Mouse (Mus musculus): ENCODE measurements at regions not wholly inside any gene's neighbourhood (a gene's known extent, or its start where the extent isn't known, plus 50 kb on each side); places are given as distances from the start of the nearest gene placed in this dataset.

DNA sequence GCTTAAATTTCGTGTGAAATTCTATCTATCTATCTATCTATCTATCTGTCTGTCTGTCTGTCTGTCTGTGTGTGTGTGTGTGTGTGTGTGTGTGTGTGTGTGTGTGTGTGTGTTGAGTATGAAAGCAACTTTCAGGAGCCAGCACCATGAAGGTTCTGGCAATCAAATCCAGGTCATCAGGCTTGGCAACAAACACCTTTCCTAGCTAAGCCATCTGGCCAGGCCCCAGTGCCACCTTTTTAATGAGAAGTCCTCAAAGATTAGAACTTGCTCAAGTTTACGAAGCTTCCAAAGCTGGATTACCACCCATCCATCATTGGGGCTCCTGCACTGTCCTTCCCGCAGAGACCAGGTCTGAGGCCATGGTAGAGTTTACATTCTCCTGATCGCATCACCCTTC, 325.0 kb downstream of the Gm49356 start:
- WGBS = 90% methylated on average over 4 of the region's 4 CpGs
- ATAC-seq (ENCODE audit: insufficient read depth, low FRiP score, low TSS enrichment) = no peak
- H3K9me3 ChIP-seq (ENCODE audit: control insufficient read depth, low read length) = no peaks in the 10 kb centered on the region

DNA sequence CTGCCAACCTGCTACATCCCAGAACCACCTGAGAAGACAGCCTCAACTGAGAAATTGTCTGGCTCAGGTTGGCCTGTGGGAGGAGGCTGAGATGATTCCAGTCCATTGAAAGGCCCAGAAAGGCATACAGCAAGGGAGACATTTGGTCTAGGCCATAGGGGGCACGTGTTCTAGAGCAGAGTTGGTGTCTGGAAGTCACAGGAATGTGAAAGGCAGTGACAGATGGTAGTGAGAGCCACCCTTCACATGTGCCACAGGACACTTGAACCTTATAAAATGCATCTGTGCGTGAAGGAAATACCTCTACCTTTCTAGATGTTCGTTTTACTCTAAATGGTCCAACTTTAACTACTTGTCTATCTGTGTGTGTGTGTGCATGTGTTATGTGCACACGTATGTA, 326.1 kb downstream of the Gm49356 start:
- H3K27me3 ChIP-seq (ENCODE audit: control insufficient read depth, insufficient read depth, low read length) = no peaks in the 10 kb centered on the region
- H3K9me3 ChIP-seq (ENCODE audit: control insufficient read depth, low read length) = no peaks in the 10 kb centered on the region
- H3K4me1 ChIP-seq (ENCODE audit: control insufficient read depth, insufficient read depth, low read length) = no peaks in the 10 kb centered on the region
- no peak overlapping the region for H3K4me2 ChIP-seq (ENCODE audit: low read depth)
- WGBS = 84% methylated on average over 4 of the region's 4 CpGs
- no peak overlapping the region for H3K9ac ChIP-seq (ENCODE audit: low read length)
- no peaks in the 10 kb centered on the region for H3K36me3 ChIP-seq (ENCODE audit: control insufficient read depth, insufficient read depth, low read length)
- no peak for ATAC-seq (ENCODE audit: insufficient read depth, low FRiP score, low TSS enrichment)
- H3K27ac ChIP-seq (ENCODE audit: low read depth, low read length) = no peak overlapping the region
- H3K4me3 ChIP-seq (ENCODE audit: low read depth, low read length) = no peak overlapping the region
- no peak for DNase-seq (ENCODE audit: low spot score)

More for the DNA sequence above, 325.0 kb downstream of the Gm49356 start:
- Histone ChIP-seq H3K4me2 (ENCODE audit: low read depth) (no peak overlapping the region), H3K9ac (ENCODE audit: low read length) (no peak overlapping the region), H3K36me3 (ENCODE audit: control insufficient read depth, insufficient read depth, low read length) (no peaks in the 10 kb centered on the region), H3K27me3 (ENCODE audit: control insufficient read depth, insufficient read depth, low read length) (no peaks in the 10 kb centered on the region), H3K4me3 (ENCODE audit: low read depth, low read length) (no peak overlapping the region), H3K27ac (ENCODE audit: low read depth, low read length) (no peak overlapping the region), H3K4me1 (ENCODE audit: control insufficient read depth, insufficient read depth, low read length) (no peaks in the 10 kb centered on the region)
- DNase-seq (ENCODE audit: low spot score) = no peak

GRCm38 (mm10) chr15:59217481-59217880, 328.4 kb downstream of the Gm49356 start:
- no peak overlapping the region for H3K4me3 ChIP-seq (ENCODE audit: low read depth, low read length)
- no peak for ATAC-seq (ENCODE audit: insufficient read depth, low FRiP score, low TSS enrichment)
- no peaks in the 10 kb centered on the region for H3K36me3 ChIP-seq (ENCODE audit: control insufficient read depth, insufficient read depth, low read length)
- H3K4me1 ChIP-seq (ENCODE audit: control insufficient read depth, insufficient read depth, low read length) = no peaks in the 10 kb centered on the region
- no peaks in the 10 kb centered on the region for H3K9me3 ChIP-seq (ENCODE audit: control insufficient read depth, low read length)
- no peak overlapping the region for H3K27ac ChIP-seq (ENCODE audit: low read depth, low read length)
- H3K4me2 ChIP-seq (ENCODE audit: low read depth) = no peak overlapping the region
- no peaks in the 10 kb centered on the region for H3K27me3 ChIP-seq (ENCODE audit: control insufficient read depth, insufficient read depth, low read length)
- no peak for DNase-seq (ENCODE audit: low spot score)
- no peak overlapping the region for H3K9ac ChIP-seq (ENCODE audit: low read length)
- WGBS = 86% methylated on average over 9 of the region's 9 CpGs

- no peaks in the 10 kb centered on the region for H3K4me1 ChIP-seq (ENCODE audit: control insufficient read depth, insufficient read depth, low read length)
- no peak overlapping the region for H3K27ac ChIP-seq (ENCODE audit: low read depth, low read length)
- no peak overlapping the region for H3K4me3 ChIP-seq (ENCODE audit: low read depth, low read length)
- WGBS = 88% methylated on average over 7 of the region's 7 CpGs
- no peaks in the 10 kb centered on the region for H3K9me3 ChIP-seq (ENCODE audit: control insufficient read depth, low read length)
- ATAC-seq (ENCODE audit: insufficient read depth, low FRiP score, low TSS enrichment) = no peak
- H3K27me3 ChIP-seq (ENCODE audit: control insufficient read depth, insufficient read depth, low read length) = no peaks in the 10 kb centered on the region
- no peaks in the 10 kb centered on the region for H3K36me3 ChIP-seq (ENCODE audit: control insufficient read depth, insufficient read depth, low read length)
- H3K9ac ChIP-seq (ENCODE audit: low read length) = no peak overlapping the region
- DNase-seq (ENCODE audit: low spot score) = no peak
- no peak overlapping the region for H3K4me2 ChIP-seq (ENCODE audit: low read depth)
These were observed 329.8 kb downstream of the Gm49356 start for GRCm38 (mm10) chr15:59218916-59219315.

DNA sequence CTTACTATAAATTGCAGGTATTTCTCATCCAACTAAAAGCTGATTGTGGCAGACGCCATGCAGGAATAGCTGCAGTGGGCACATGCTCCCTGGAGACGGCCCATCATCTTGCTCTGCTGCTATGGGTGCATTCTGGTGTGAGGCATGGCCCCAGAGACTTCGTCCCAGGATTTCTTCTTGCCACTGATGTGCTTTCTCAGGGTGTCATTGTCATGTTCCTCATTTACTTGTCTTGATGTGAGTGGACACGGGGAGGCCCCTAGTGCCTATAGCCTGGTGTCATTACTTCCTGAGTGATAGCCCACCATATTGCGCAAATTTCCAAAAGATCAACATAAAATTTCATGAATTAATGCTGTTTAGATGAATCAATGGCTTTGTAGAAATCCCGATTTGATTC, 336.5 kb downstream of the Gm49356 start:
- no peak for DNase-seq (ENCODE audit: low spot score)
- H3K27ac ChIP-seq (ENCODE audit: low read depth, low read length) = no peak overlapping the region
- 84% methylated on average over 6 of the region's 6 CpGs for WGBS
- H3K9ac ChIP-seq (ENCODE audit: low read length) = no peak overlapping the region
- H3K36me3 ChIP-seq (ENCODE audit: control insufficient read depth, insufficient read depth, low read length) = no peaks in the 10 kb centered on the region
- H3K4me1 ChIP-seq (ENCODE audit: control insufficient read depth, insufficient read depth, low read length) = no peaks in the 10 kb centered on the region
- no peaks in the 10 kb centered on the region; the same call in 1 of the 2 replicates for H3K9me3 ChIP-seq (ENCODE audit: control insufficient read depth, low read length)
- no peaks in the 10 kb centered on the region for H3K27me3 ChIP-seq (ENCODE audit: control insufficient read depth, insufficient read depth, low read length)
- ATAC-seq (ENCODE audit: insufficient read depth, low FRiP score, low TSS enrichment) = no peak
- no peak overlapping the region for H3K4me2 ChIP-seq (ENCODE audit: low read depth)
- H3K4me3 ChIP-seq (ENCODE audit: low read depth, low read length) = no peak overlapping the region

- Histone ChIP-seq H3K27ac (ENCODE audit: low read depth, low read length) (no peak overlapping the region), H3K4me2 (ENCODE audit: low read depth) (no peak overlapping the region), H3K9ac (ENCODE audit: low read length) (no peak overlapping the region), H3K4me1 (ENCODE audit: control insufficient read depth, insufficient read depth, low read length) (no peaks in the 10 kb centered on the region), H3K36me3 (ENCODE audit: control insufficient read depth, insufficient read depth, low read length) (no peaks in the 10 kb centered on the region), H3K9me3 (ENCODE audit: control insufficient read depth, low read length) (no peaks in the 10 kb centered on the region; the same call in 1 of the 2 replicates), H3K4me3 (ENCODE audit: low read depth, low read length) (no peak overlapping the region), H3K27me3 (ENCODE audit: control insufficient read depth, insufficient read depth, low read length) (no peaks in the 10 kb centered on the region)
- 78% methylated on average over 3 of the region's 3 CpGs for WGBS
- ATAC-seq (ENCODE audit: insufficient read depth, low FRiP score, low TSS enrichment) (no peak), DNase-seq (ENCODE audit: low spot score) (no peak)
These were observed 338.2 kb downstream of the Gm49356 start for GRCm38 (mm10) chr15:59227293-59227692.

- H3K4me1 ChIP-seq (ENCODE audit: control insufficient read depth, insufficient read depth, low read length) = no peaks in the 10 kb centered on the region
These were observed 341.4 kb downstream of the Gm49356 start for GRCm38 (mm10) chr15:59230536-59230935.

GRCm38 (mm10) chr15:59231703-59232102, 342.6 kb downstream of the Gm49356 start:
- 86% methylated on average over 1 of the region's 1 CpGs for WGBS
- ATAC-seq (ENCODE audit: insufficient read depth, low FRiP score, low TSS enrichment) = no peak
- H3K36me3 ChIP-seq (ENCODE audit: control insufficient read depth, insufficient read depth, low read length) = no peaks in the 10 kb centered on the region
- no peak overlapping the region for H3K27ac ChIP-seq (ENCODE audit: low read depth, low read length)
- DNase-seq (ENCODE audit: low spot score) = no peak
- no peak overlapping the region for H3K9ac ChIP-seq (ENCODE audit: low read length)
- H3K27me3 ChIP-seq (ENCODE audit: control insufficient read depth, insufficient read depth, low read length) = no peaks in the 10 kb centered on the region
- no peak overlapping the region for H3K4me2 ChIP-seq (ENCODE audit: low read depth)
- H3K4me3 ChIP-seq (ENCODE audit: low read depth, low read length) = no peak overlapping the region
- no peaks in the 10 kb centered on the region for H3K4me1 ChIP-seq (ENCODE audit: control insufficient read depth, insufficient read depth, low read length)
- no peaks in the 10 kb centered on the region; the same call in 1 of the 2 replicates for H3K9me3 ChIP-seq (ENCODE audit: control insufficient read depth, low read length)

More at GRCm38 (mm10) chr15:59230536-59230935, 341.4 kb downstream of the Gm49356 start:
- no peak for DNase-seq (ENCODE audit: low spot score)
- Histone ChIP-seq H3K36me3 (ENCODE audit: control insufficient read depth, insufficient read depth, low read length) (no peaks in the 10 kb centered on the region), H3K27ac (ENCODE audit: low read depth, low read length) (no peak overlapping the region), H3K9ac (ENCODE audit: low read length) (no peak overlapping the region), H3K4me2 (ENCODE audit: low read depth) (no peak overlapping the region), H3K27me3 (ENCODE audit: control insufficient read depth, insufficient read depth, low read length) (no peaks in the 10 kb centered on the region), H3K9me3 (ENCODE audit: control insufficient read depth, low read length) (no peaks in the 10 kb centered on the region; the same call in 1 of the 2 replicates), H3K4me3 (ENCODE audit: low read depth, low read length) (no peak overlapping the region)
- ATAC-seq (ENCODE audit: insufficient read depth, low FRiP score, low TSS enrichment) = no peak

DNA sequence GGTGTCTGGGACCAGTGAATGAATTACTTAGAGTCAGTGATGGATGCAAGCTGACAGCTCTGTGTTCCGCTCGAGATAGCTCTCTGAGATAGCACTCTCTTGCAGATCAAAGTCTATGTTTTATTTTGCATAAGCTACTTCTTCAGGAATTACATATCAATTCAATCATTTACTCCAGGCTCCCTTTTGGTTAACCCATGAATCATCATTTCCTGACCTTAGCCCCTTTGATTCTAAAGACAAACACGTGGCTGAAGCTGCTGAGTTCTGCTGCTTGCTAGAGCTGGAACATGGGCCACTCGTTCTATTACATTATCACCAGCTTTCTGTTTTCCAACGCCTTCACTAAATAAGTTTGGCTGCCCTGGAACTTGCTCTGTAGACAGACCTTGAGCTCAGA, 343.2 kb downstream of the Gm49356 start:
- no peak overlapping the region for H3K9ac ChIP-seq (ENCODE audit: low read length)
- ATAC-seq (ENCODE audit: insufficient read depth, low FRiP score, low TSS enrichment) (no peak), DNase-seq (ENCODE audit: low spot score) (no peak)
- no peaks in the 10 kb centered on the region for H3K36me3 ChIP-seq (ENCODE audit: control insufficient read depth, insufficient read depth, low read length)
- H3K27me3 ChIP-seq (ENCODE audit: control insufficient read depth, insufficient read depth, low read length) = no peaks in the 10 kb centered on the region
- H3K27ac ChIP-seq (ENCODE audit: low read depth, low read length) = no peak overlapping the region
- no peaks in the 10 kb centered on the region for H3K4me1 ChIP-seq (ENCODE audit: control insufficient read depth, insufficient read depth, low read length)
- no peaks in the 10 kb centered on the region; the same call in 1 of the 2 replicates for H3K9me3 ChIP-seq (ENCODE audit: control insufficient read depth, low read length)
- WGBS = 84% methylated on average over 5 of the region's 5 CpGs
- no peak overlapping the region for H3K4me3 ChIP-seq (ENCODE audit: low read depth, low read length)
- no peak overlapping the region for H3K4me2 ChIP-seq (ENCODE audit: low read depth)

Data from neural tube, embryonic 11.5 days (tissue).